Mouse (Mus musculus) kidney, adult 2 months (tissue): ENCODE data around the gene Slc25a43.

Source experiments
- CTCF ChIP-seq: fragments of 200-500 bp; conservative IDR thresholded peaks from 2 replicates; pipeline ENCODE4 v1.5.1; 2011; ENCODE audit warnings: low read depth, mild to moderate bottlenecking, control low read depth, low read length, moderate library complexity, mixed read lengths; ENCODE audit not compliant: insufficient read depth, insufficient read length
- POLR2A ChIP-seq: fragments of 200-500 bp; IDR thresholded peaks from one replicate; pipeline ENCODE4 v1.6.1; 2011; ENCODE audit warnings: low read depth, low read length, control low read depth

GRCm38 (mm10) chrX:36805466-36806235 lies 62.2 kb downstream of the Slc25a43 start:
- TF ChIP-seq CTCF (no peak), POLR2A (no peak)
